Mouse (Mus musculus): ENCODE measurements around the gene Fig4.

- TF ChIP-seq CTCF (conservative IDR thresholded peaks at IDR 0.05; ENCODE audit: low read length) (no peak), NANOG (IDR thresholded peaks at IDR 0.05; ENCODE audit: borderline replicate concordance, low read length) (no peak)
Observed at GRCm38 (mm10) chr10:41274871-41275270, 28.2 kb downstream of the Fig4 start.
